Mouse (Mus musculus) neural tube, embryonic 10.5 days (tissue): Measurements from ENCODE around the gene Nrxn3.

ENCODE experiments used
- DNase-seq: peaks from one replicate; pipeline ENCODE4 v3.0.0-alpha.2; 2017; ENCODE audit warnings: low spot score; ENCODE audit errors: extremely low spot score

Gene Nrxn3

GRCm38 (mm10) chr12:89505121-89505764 is 782.6 kb downstream of the Nrxn3 start:
- DNase-seq = peak; percentile 71

- DNase-seq = no peak
These were observed 786.3 kb downstream of the Nrxn3 start for GRCm38 (mm10) chr12:89508970-89509369.

DNA sequence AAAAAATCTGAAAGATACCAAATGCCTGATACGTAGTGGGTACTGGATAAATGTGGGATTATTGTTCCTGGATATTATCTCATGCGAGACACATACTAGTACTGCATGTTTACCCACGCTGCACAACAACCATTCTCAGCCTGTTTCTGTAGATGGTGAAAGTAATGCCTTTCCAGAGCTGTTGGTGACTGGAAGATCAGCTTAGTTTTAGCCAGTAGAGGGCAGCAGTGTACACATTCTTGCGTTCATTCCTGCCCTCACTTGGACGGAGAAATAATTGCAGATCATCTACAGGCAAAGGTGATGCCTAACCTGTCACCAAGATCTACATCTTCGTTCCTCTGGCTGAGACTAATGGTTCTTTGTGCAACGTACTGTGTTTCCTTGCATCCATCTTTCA is 791.1 kb downstream of the Nrxn3 start:
- DNase-seq = peak; percentile 39

DNA sequence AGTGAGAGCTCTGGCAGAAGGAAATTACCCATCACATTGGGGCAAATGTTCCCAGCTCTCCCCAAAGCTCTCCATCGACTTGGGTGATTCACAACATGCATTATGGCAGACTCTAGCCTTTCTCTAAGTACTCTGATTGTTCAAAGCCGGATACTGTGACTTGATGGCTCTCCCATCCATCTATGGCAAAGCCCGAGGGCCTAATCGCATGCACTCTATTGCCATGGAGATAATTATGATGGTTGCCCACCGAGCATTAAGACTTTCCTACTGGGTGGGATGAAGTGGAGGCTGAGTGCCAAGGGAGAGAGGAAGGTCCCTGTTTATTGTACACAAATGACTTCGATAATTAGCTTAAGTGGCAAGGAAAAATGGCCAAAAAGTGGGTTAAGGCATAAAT is 793.4 kb downstream of the Nrxn3 start:
- no peak for DNase-seq

DNA sequence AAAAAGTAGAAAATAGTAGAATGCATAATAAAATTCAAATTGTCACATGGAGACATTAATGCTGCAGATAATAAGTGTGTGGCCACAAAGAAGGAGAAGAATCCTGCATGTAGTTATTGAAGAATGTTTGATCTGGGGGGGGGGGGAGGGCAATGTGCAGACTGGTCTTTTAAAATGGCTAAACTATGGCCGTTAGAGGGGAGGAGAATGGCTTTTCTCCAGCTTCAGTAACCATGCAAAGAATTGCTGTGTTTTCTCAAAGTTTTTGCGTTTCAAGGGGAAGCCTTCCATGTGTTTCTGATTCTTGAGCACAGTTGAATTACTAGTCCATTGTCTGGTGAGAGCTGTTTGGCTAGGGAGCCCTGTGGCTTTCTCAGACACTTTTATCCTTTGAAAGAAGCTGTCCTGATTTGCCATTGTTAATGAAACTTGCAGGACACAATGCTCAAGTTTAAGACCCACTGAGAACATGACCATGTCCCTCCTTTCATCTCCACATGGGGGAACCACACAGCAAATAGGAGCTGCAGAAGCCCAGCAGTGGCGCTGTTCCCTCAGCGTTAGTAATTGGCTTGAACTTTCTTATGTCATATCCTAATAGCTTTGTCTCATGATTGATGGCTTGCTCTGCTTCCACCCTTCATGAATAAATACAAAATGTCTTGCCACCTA is 808.1 kb downstream of the Nrxn3 start:
- DNase-seq = peak; percentile 34

DNA sequence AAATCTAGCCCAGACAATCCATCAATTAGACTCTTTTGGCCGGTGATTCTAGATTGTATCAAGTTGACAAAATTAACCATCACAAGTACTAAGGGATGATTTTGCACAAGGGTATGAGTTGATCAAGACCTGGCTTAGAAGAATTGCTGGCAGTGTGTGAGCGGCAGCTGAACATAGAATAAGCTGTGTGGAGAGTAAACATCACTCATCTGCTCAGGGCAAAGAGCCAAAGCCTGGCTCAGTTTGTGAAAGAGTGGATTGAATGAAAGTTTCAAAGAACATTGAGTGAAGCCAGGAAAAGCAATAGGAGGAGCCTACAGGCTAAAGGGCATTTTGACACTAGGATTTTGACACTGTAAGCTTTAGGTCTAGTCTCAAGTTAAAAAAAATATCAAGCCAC is 828.6 kb downstream of the Nrxn3 start:
- DNase-seq = no peak

DNA sequence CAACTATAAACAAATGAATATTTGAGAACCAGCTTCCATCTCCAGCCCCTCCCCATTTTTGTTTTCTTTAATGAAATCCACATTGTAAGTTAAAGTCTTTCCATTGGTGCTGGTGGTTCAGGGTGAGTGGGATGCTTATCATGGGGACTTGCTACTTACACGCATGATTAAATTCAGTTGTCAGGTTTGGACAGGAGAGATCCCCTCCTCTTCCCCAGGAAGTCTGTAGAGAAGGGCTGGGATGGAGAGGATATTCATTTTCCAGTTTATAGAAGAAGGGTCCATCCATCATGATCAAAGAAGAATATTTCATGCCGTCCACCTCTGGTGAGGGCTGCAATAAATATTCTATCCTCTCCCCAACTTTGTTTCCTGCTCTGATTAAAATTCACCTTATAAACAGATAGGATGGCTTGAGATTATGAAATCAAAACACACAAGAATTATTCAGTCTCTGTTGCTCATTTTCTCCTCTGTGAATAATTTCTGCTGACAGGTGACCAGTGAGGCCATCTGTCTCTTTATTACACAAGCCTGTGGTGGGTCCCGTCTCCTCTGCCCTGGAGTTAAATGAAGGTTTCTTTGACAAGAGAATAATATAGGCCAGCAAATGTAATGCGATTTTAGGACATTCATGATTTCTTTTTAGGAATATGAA is 830.7 kb downstream of the Nrxn3 start:
- DNase-seq = no peak

DNA sequence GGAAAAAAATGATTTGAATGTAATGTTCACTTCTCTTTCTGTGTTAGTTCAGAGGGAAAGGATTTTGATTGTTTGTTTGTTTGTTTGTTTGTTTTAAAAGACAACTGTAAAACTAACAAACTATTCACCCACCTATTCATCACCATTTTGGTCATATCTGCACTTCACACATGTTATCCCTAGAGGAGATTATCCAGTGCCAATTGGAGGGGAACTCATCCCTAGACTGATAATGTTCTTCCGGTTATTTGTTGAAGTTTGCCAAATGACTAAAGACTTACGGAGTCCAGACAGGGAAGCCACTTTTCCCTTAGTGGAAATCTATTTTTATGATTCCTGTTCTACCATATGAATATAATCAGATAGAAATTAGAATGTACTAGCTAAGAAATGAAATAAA is 831.5 kb downstream of the Nrxn3 start:
- no peak for DNase-seq

GRCm38 (mm10) chr12:89554740-89555430 is 832.2 kb downstream of the Nrxn3 start:
- no peak for DNase-seq

DNA sequence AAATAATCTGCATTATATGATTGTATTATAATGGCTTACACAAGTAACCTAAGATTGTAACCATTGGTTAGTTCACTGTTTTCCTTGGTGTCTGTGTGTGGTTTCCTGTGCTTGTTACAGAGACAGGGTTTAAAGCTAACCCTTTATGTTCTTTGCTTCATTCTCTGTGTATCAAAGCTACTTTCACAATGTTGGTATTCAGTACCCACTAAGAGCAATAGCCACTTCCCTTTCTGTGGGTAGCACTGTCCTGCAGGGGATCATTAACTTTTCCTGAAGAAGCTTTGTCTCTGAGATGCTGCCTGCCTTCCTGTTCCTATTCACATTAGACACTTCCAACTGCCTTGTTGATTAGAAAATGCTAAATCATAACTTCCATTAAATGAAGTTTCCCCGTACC is 836.2 kb downstream of the Nrxn3 start:
- DNase-seq = no peak

GRCm38 (mm10) chr12:89561989-89562565 is 839.4 kb downstream of the Nrxn3 start:
- DNase-seq = no peak

GRCm38 (mm10) chr12:89568723-89569377 is 846.2 kb downstream of the Nrxn3 start:
- DNase-seq = no peak

- DNase-seq = no peak
These were observed 869.8 kb downstream of the Nrxn3 start for GRCm38 (mm10) chr12:89592459-89592858.

DNA sequence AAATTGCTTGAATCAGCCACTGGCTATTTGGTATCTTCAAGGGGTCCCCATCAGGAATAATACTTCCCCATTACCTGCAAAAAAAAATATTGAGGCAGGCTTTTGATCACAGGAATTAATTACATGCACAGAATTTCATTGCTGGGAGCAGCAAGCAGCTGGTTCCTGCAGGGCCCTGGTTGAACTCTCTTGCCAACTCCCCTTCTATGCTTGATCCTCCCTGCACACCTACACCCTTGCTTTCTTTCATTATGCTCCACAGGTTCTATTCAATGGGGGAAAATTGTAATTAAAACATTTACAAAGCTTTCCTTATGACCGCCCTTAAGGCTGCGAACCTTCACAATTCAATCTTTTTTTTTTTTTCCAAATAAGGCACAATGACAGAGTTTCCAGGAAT is 891.0 kb downstream of the Nrxn3 start:
- DNase-seq = no peak

- no peak for DNase-seq
These were observed 903.1 kb downstream of the Nrxn3 start for GRCm38 (mm10) chr12:89625746-89626145.

GRCm38 (mm10) chr12:89640046-89640445 is 917.4 kb downstream of the Nrxn3 start:
- no peak for DNase-seq

- no peak for DNase-seq
These were observed 918.8 kb downstream of the Nrxn3 start for GRCm38 (mm10) chr12:89641460-89641859.

DNA sequence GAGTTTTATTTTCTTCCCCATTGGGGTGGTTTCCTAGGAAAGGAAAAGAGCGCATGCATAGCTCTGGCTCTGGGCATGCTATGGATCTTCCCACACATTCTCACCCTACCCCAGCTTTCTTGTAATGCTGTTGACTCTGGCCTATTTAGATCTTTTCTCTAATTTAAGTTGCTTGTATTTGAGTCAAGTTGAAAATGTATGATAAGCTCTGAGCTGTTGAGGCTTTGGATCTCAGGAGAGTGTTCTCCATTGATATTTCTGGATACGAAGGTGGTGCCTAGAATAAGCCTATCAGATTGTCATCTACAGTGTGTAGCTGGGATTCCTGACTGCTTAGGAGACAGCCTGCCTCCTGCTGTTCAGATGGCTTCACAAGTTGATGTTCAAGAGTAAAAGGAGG is 930.5 kb downstream of the Nrxn3 start:
- DNase-seq = no peak

GRCm38 (mm10) chr12:89661219-89661618 is 938.5 kb downstream of the Nrxn3 start:
- no peak for DNase-seq

- no peak for DNase-seq
These were observed 946.2 kb downstream of the Nrxn3 start for GRCm38 (mm10) chr12:89668856-89669255.

GRCm38 (mm10) chr12:89672819-89673218 is 950.1 kb downstream of the Nrxn3 start:
- no peak for DNase-seq
